Mouse (Mus musculus) liver, embryonic 13.5 days (tissue): ENCODE data around the gene Rbm11. TPM values are rescaled to one million over a fixed set of nuclear protein-coding genes. Genes with fewer than 3 reads are reported as not detected.

Experiments
- polyA plus RNA-seq: library from polyadenylated mRNA; unstranded; fragments of >200 nt; fragmentation: Nextera tagmentation; extraction: Ambion mirVana; gene quantifications from 2 replicates; pipeline ENCODE4 v1.2.1, GENCODE M21; 2015

Gene Rbm11
- polyA plus RNA-seq, 1 experiment from 2014 or later: 0.10 TPM

Other genes with a start within 250 kb of the Rbm11 start
- not detected in 2 replicates for gene Lipi, start 6.8 kb upstream of the Rbm11 start, polyA plus RNA-seq
- 9.2 and 11.6 TPM in 2 replicates for gene Hspa13, start 174.3 kb downstream of the Rbm11 start, polyA plus RNA-seq